Mouse (Mus musculus) spleen, postnatal 36 days (tissue): Measurements from ENCODE around the gene Impdh1.
"Not testable (repeated sequence)": the region's sequence is repeated elsewhere in the genome, so short reads cannot be mapped to it uniquely, and the experiment has no call there.

Source experiments
- DNase-seq, 2 experiments: peaks; one replicate each; pipeline ENCODE4 v3.0.0; 2022; ENCODE audit warnings: low spot score in 2 of 2, mixed read lengths in 1 of 2

Gene Impdh1

DNA sequence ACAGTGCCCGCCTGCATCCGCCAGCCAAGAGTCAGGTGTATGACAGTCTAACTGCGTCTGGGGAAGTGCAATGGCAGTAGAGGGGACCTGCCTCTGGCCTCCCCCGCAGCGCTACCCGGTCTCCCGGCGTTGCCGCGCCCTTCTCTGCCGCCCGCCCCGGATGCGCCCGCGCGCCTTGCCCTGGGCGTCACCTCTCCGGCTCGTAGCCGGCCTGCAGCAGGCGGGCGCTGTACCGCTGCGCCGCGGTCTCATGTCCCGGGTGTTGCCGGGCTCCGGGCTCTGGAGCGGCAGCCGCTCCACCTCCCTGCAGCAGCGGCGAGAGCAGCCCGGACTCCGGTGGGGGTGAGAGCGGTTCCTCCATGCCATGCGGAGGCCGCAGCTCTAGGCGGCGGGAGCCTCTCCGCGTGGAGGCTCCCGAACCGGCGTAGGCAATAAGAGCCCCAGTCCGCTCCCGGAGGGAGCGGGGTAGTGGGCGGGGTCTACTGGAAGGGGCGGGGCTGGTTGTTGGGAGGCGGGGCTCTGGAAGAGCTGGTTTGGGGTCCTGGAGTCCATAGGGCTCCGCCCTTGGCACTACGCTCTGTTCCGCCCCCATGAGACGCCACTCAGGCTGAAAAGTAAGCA is at the start of gene Impdh1:
Gene Impdh1 (minus strand): TSS at position 484 of the 621 bp plus-strand sequence.
- DNase-seq, result peak; percentile 83 to 88

GRCm38 (mm10) chr6:29264456-29264781 is 48.3 kb upstream of the Impdh1 start:
- peak; percentile 21 to 26 for DNase-seq

GRCm38 (mm10) chr6:29263650-29264455 is 47.7 kb upstream of the Impdh1 start:
- DNase-seq, result no peak

- no peak for DNase-seq
Observed at GRCm38 (mm10) chr6:29261831-29262230, 45.7 kb upstream of the Impdh1 start.

GRCm38 (mm10) chr6:29259418-29259817 is 43.3 kb upstream of the Impdh1 start:
- DNase-seq, result no peak

GRCm38 (mm10) chr6:29247072-29247471 is 30.9 kb upstream of the Impdh1 start:
- no peak for DNase-seq

- no peak for DNase-seq
Observed at GRCm38 (mm10) chr6:29246585-29246984, 30.4 kb upstream of the Impdh1 start.

- no peak for DNase-seq
Observed at GRCm38 (mm10) chr6:29246183-29246582, 30.0 kb upstream of the Impdh1 start.

- peak; percentile 19 to 25 for DNase-seq
Observed at GRCm38 (mm10) chr6:29245272-29246120, 29.3 kb upstream of the Impdh1 start.

DNA sequence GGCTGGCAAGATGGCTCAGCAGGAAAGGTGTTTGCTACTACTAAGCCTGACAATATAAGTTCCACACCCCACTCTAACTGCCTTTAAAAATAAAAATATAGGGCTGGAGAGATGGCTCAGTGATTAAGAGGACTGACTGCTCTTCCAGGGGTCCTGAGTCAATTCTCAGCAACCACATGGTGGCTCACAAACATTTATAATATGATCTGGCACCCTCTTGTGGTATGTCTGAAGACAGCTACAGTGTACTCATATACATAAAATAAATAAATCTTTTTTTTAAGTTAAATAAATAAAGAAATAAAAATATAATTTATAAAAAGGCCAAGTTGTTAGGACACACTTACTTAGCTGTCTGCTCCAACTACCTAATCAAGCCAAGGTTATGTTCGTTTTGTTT is 26.1 kb upstream of the Impdh1 start:
- DNase-seq, result no peak

- no peak for DNase-seq
Observed at GRCm38 (mm10) chr6:29241697-29242096, 25.5 kb upstream of the Impdh1 start.

DNA sequence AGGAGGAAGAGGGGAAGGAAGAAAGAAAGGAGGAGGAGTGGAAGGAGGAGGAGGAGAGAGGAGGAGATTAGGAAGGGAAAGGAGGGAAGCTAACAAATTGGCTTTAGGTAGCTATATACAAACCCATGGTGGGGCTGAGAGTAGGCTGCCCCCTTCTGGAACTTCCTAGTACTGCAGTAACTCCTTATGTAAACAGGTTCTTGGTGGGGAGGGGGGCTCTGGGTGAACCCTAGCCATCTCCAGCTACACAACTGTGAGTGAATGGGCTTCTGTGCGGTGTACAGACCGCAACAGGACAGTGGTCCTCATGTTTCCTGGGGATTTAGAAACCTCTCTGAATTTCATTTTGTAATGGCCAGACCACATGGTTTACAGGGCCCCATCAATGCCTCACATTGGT is 24.6 kb upstream of the Impdh1 start:
- DNase-seq, result peak; percentile 28 to 41

DNA sequence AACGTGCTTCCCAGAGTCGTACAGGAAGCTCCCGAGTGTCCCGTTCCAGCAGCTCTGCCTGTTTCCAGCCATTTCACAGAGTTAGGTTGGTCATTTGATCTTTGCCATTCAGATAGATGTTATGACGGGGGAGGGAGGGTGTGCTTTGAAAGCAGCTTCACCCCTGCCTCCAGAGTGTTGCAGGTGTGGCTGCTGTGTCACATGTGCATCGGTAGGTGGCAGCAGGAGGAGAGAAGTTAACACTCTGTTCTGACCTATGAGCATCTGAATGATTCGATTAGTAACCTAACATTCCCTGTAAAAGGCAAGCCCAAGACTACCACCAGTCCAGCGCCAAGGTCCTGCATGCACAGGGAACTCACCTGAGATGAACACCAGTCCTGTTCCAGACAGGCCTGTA is 18.1 kb upstream of the Impdh1 start:
- DNase-seq, result peak in 1 of 2 experiments; percentile 25

GRCm38 (mm10) chr6:29233710-29234109 is 17.5 kb upstream of the Impdh1 start:
- DNase-seq, result no peak

DNA sequence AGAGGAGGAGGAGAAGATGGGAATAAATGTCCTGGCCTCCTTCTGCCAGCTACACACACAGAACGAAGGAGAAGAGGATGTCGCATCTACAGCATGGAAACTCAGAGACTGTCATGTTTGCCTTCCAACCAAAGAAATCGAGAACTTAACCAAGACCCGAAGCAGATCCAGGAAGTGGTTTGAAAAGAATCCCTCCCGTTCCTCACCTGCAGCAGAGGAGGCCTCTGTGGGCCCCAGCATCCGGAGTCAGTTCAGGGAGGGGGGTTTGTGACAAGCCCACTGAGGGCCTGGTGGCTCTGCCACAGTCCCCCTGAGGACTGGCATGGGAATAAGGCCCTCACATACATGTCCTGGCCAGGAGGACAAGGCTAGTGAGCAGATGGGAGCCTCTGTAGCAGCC is 16.2 kb upstream of the Impdh1 start:
- DNase-seq, result peak; percentile 39 to 47

DNA sequence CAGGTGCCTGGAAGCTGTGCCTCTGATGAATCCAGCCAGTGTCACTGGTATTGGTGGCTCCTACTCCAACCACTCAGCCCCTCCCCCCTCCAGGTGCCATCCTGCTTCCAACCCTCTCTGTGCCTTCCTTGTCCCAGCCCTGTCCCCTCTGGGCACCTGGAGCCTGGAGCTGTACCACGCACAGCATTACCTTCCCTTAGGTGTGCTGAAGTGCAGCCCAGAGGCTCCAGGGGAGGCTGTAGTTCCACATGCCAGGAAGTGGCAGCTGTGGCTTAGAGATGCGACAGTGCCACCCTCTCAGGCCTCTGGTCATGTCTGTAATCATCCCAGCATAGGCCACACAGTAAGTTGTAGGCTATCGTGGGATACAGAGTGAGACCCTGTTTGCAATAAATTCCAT is 15.6 kb upstream of the Impdh1 start:
- DNase-seq, result no peak

- no peak for DNase-seq
Observed at GRCm38 (mm10) chr6:29230386-29230785, 14.2 kb upstream of the Impdh1 start.

DNA sequence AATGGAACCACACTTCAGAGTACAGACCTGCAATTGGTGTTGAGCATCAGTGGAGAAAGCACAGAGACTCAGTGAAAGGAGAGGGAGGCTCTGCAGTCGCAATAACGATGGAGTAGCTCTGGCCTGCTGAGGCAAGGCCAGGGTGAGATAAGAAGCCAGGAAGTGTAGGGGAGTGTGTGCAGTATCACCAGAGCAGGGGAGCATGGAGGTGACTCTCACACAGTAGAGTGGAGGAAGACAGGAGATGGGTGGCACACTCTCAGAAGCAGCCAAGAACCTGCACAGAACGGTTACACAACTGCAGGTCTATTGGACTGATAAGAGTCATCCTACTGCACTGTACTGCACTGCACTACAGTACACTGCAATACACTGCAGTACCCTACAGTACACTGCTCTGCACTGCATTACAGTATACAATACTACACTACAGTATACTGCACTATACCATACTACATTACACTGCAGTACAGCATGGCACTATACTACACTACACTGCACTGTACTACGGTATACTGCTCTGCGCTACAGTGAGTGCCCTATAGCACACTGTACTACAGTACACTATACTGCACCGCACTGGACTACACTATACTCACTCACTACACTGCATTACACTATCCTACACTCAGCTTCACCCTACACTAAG is 13.2 kb upstream of the Impdh1 start:
- DNase-seq, result no peak

- DNase-seq, result not testable (repeated sequence)
Observed at GRCm38 (mm10) chr6:29217717-29218116, 1.6 kb upstream of the Impdh1 start.

GRCm38 (mm10) chr6:29215181-29215580 is 983 bp downstream of the Impdh1 start:
- DNase-seq, result no peak

DNA sequence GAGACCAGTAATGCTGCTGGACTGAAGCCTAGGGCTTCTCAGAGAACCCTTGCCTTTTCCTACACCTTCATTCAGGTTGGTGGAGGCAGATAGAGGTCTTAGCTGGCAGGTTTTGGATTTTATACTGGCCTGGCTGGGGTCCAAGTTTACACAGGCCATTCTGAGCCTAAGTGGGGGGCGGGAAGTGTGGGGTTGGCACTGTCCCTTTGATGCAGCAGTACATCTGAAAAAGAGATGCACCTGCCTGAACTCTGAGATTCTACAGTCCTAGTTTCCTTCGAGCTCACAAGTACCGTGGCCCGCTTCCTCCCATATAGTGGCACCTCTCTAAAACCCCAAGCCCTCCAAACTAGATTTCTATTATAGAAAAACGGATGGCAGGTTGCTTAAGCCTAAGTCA is 1.4 kb downstream of the Impdh1 start:
- no peak for DNase-seq

- no peak for DNase-seq
Observed at GRCm38 (mm10) chr6:29214245-29214644, 1.9 kb downstream of the Impdh1 start.
